Mouse (Mus musculus): ENCODE results near the gene Clic4. TPM values are rescaled to one million over a fixed set of nuclear protein-coding genes. Genes with fewer than 3 reads are reported as not detected.

The Clic4 gene
- polyA plus RNA-seq, 1 experiment from 2014 or later, result 100 TPM

GRCm38 (mm10) chr4:135260434-135260833 lies 12.2 kb downstream of the Clic4 start:
- Histone ChIP-seq H3K27ac (replicated peaks; ENCODE audit: low read depth, low read length) (no peak overlapping the region), H3K27me3 (replicated peaks; ENCODE audit: control insufficient read depth, insufficient read depth, low read length) (no peaks in the 10 kb centered on the region), H3K4me1 (ENCODE audit: control insufficient read depth, insufficient read depth, low read length) (0 out of 2 replicates have a peak, but pooled peaks cover 2% of the 10 kb centered on the region), H3K4me3 (ENCODE audit: low read depth, low read length) (no peak overlapping the region), H3K36me3 (ENCODE audit: control insufficient read depth, insufficient read depth, low read length) (peaks cover 18% of the 10 kb centered on the region), H3K9me3 (ENCODE audit: control insufficient read depth, low read length) (no peaks in the 10 kb centered on the region), H3K4me2 (ENCODE audit: low read depth, low read length) (no peak overlapping the region), H3K9ac (ENCODE audit: low read depth, low read length) (no peak overlapping the region)
- WGBS, result 72% methylated on average over 4 of the region's 4 CpGs
- ATAC-seq (ENCODE audit: low read depth) (no peak), DNase-seq (ENCODE audit: low spot score) (no peak)

GRCm38 (mm10) chr4:135258521-135258920 lies 14.1 kb downstream of the Clic4 start:
- DNase-seq (ENCODE audit: low spot score) (peak; percentile 50), ATAC-seq (ENCODE audit: low read depth) (no peak)
- no peaks in the 10 kb centered on the region for H3K9me3 ChIP-seq (ENCODE audit: control insufficient read depth, low read length)
- 0 out of 2 replicates have a peak overlapping the region, but pooled peaks have one; percentile 21 for H3K4me2 ChIP-seq (ENCODE audit: low read depth, low read length)
- peaks cover 18% of the 10 kb centered on the region for H3K36me3 ChIP-seq (ENCODE audit: control insufficient read depth, insufficient read depth, low read length)
- peak overlapping the region; percentile 2; the same call in 1 of the 2 replicates for H3K9ac ChIP-seq (ENCODE audit: low read depth, low read length)
- 34% methylated on average over 7 of the region's 7 CpGs for WGBS
- H3K27ac ChIP-seq (replicated peaks; ENCODE audit: low read depth, low read length), result peak overlapping the region; percentile 70
- H3K4me1 ChIP-seq (ENCODE audit: control insufficient read depth, insufficient read depth, low read length), result peaks cover 18% of the 10 kb centered on the region; the same call in 1 of the 2 replicates
- H3K4me3 ChIP-seq (ENCODE audit: low read depth, low read length), result no peak overlapping the region
- no peaks in the 10 kb centered on the region for H3K27me3 ChIP-seq (replicated peaks; ENCODE audit: control insufficient read depth, insufficient read depth, low read length)

- Histone ChIP-seq H3K36me3 (ENCODE audit: control insufficient read depth, insufficient read depth, low read length) (peaks cover 18% of the 10 kb centered on the region), H3K4me3 (ENCODE audit: low read depth, low read length) (no peak overlapping the region), H3K27ac (replicated peaks; ENCODE audit: low read depth, low read length) (peak overlapping the region; percentile 70), H3K4me2 (ENCODE audit: low read depth, low read length) (0 out of 2 replicates have a peak overlapping the region, but pooled peaks have one; percentile 21), H3K4me1 (ENCODE audit: control insufficient read depth, insufficient read depth, low read length) (peaks cover 18% of the 10 kb centered on the region; the same call in 1 of the 2 replicates), H3K27me3 (replicated peaks; ENCODE audit: control insufficient read depth, insufficient read depth, low read length) (no peaks in the 10 kb centered on the region), H3K9ac (ENCODE audit: low read depth, low read length) (peak overlapping the region; percentile 2), H3K9me3 (ENCODE audit: control insufficient read depth, low read length) (no peaks in the 10 kb centered on the region)
- no peak for ATAC-seq (ENCODE audit: low read depth)
- no peak for DNase-seq (ENCODE audit: low spot score)
- WGBS, result 61% methylated on average over 9 of the region's 9 CpGs
Measured at GRCm38 (mm10) chr4:135257881-135258476, 14.6 kb downstream of the Clic4 start.

- Histone ChIP-seq H3K36me3 (ENCODE audit: control insufficient read depth, insufficient read depth, low read length) (peaks cover 9% of the 10 kb centered on the region), H3K4me3 (ENCODE audit: low read depth, low read length) (no peak overlapping the region), H3K27me3 (replicated peaks; ENCODE audit: control insufficient read depth, insufficient read depth, low read length) (no peaks in the 10 kb centered on the region), H3K9ac (ENCODE audit: low read depth, low read length) (no peak overlapping the region), H3K27ac (replicated peaks; ENCODE audit: low read depth, low read length) (no peak overlapping the region), H3K4me1 (ENCODE audit: control insufficient read depth, insufficient read depth, low read length) (peaks cover 20% of the 10 kb centered on the region), H3K9me3 (ENCODE audit: control insufficient read depth, low read length) (no peaks in the 10 kb centered on the region), H3K4me2 (ENCODE audit: low read depth, low read length) (no peak overlapping the region)
- DNase-seq (ENCODE audit: low spot score) (no peak), ATAC-seq (ENCODE audit: low read depth) (no peak)
- WGBS, result 92% methylated on average over 11 of the region's 11 CpGs
Measured at GRCm38 (mm10) chr4:135256536-135257450, 15.8 kb downstream of the Clic4 start.

- DNase-seq (ENCODE audit: low spot score) (peak; percentile 53), ATAC-seq (ENCODE audit: low read depth) (no peak)
- H3K4me2 ChIP-seq (ENCODE audit: low read depth, low read length), result no peak overlapping the region
- WGBS, result 55% methylated on average over 3 of the region's 3 CpGs
- peaks cover 20% of the 10 kb centered on the region for H3K4me1 ChIP-seq (ENCODE audit: control insufficient read depth, insufficient read depth, low read length)
- no peak overlapping the region for H3K4me3 ChIP-seq (ENCODE audit: low read depth, low read length)
- H3K36me3 ChIP-seq (ENCODE audit: control insufficient read depth, insufficient read depth, low read length), result no peaks in the 10 kb centered on the region
- no peaks in the 10 kb centered on the region for H3K9me3 ChIP-seq (ENCODE audit: control insufficient read depth, low read length)
- no peaks in the 10 kb centered on the region for H3K27me3 ChIP-seq (replicated peaks; ENCODE audit: control insufficient read depth, insufficient read depth, low read length)
- peak overlapping the region; percentile 73 for H3K27ac ChIP-seq (replicated peaks; ENCODE audit: low read depth, low read length)
- no peak overlapping the region for H3K9ac ChIP-seq (ENCODE audit: low read depth, low read length)
Measured at GRCm38 (mm10) chr4:135254770-135255169, 17.8 kb downstream of the Clic4 start.

- ATAC-seq (ENCODE audit: low read depth) (no peak), DNase-seq (ENCODE audit: low spot score) (peak; percentile 32)
- Histone ChIP-seq H3K4me2 (ENCODE audit: low read depth, low read length) (no peak overlapping the region), H3K27me3 (replicated peaks; ENCODE audit: control insufficient read depth, insufficient read depth, low read length) (no peaks in the 10 kb centered on the region), H3K36me3 (ENCODE audit: control insufficient read depth, insufficient read depth, low read length) (no peaks in the 10 kb centered on the region), H3K4me3 (ENCODE audit: low read depth, low read length) (no peak overlapping the region), H3K9me3 (ENCODE audit: control insufficient read depth, low read length) (no peaks in the 10 kb centered on the region), H3K27ac (replicated peaks; ENCODE audit: low read depth, low read length) (peak overlapping the region; percentile 73), H3K9ac (ENCODE audit: low read depth, low read length) (no peak overlapping the region), H3K4me1 (ENCODE audit: control insufficient read depth, insufficient read depth, low read length) (peaks cover 20% of the 10 kb centered on the region)
- WGBS, result 72% methylated on average over 4 of the region's 4 CpGs
Measured at GRCm38 (mm10) chr4:135254321-135254720, 18.3 kb downstream of the Clic4 start.

- 90% methylated on average over 12 of the region's 12 CpGs for WGBS
- DNase-seq (ENCODE audit: low spot score), result no peak
- H3K36me3 ChIP-seq (ENCODE audit: control insufficient read depth, insufficient read depth, low read length), result no peaks in the 10 kb centered on the region
- H3K9me3 ChIP-seq (ENCODE audit: control insufficient read depth, low read length), result 0 out of 2 replicates have a peak, but pooled peaks cover 4% of the 10 kb centered on the region
- H3K27me3 ChIP-seq (replicated peaks; ENCODE audit: control insufficient read depth, insufficient read depth, low read length), result no peaks in the 10 kb centered on the region
- no peak overlapping the region for H3K4me3 ChIP-seq (ENCODE audit: low read depth, low read length)
- H3K9ac ChIP-seq (ENCODE audit: low read depth, low read length), result no peak overlapping the region
- no peak for ATAC-seq (ENCODE audit: low read depth)
- no peak overlapping the region for H3K4me2 ChIP-seq (ENCODE audit: low read depth, low read length)
- H3K4me1 ChIP-seq (ENCODE audit: control insufficient read depth, insufficient read depth, low read length), result peaks cover 20% of the 10 kb centered on the region
- peak overlapping the region; percentile 73; the same call in 1 of the 2 replicates for H3K27ac ChIP-seq (replicated peaks; ENCODE audit: low read depth, low read length)
Measured at GRCm38 (mm10) chr4:135253239-135254039, 19.2 kb downstream of the Clic4 start.

GRCm38 (mm10) chr4:135251801-135252200 lies 20.8 kb downstream of the Clic4 start:
- 0 out of 2 replicates have a peak, but pooled peaks cover 4% of the 10 kb centered on the region for H3K9me3 ChIP-seq (ENCODE audit: control insufficient read depth, low read length)
- no peaks in the 10 kb centered on the region for H3K36me3 ChIP-seq (ENCODE audit: control insufficient read depth, insufficient read depth, low read length)
- DNase-seq (ENCODE audit: low spot score) (no peak), ATAC-seq (ENCODE audit: low read depth) (no peak)
- WGBS, result 35% methylated on average over 2 of the region's 2 CpGs
- no peaks in the 10 kb centered on the region for H3K27me3 ChIP-seq (replicated peaks; ENCODE audit: control insufficient read depth, insufficient read depth, low read length)
- H3K27ac ChIP-seq (replicated peaks; ENCODE audit: low read depth, low read length), result no peak overlapping the region
- H3K4me1 ChIP-seq (ENCODE audit: control insufficient read depth, insufficient read depth, low read length), result peaks cover 31% of the 10 kb centered on the region
- no peak overlapping the region for H3K4me2 ChIP-seq (ENCODE audit: low read depth, low read length)
- no peak overlapping the region for H3K9ac ChIP-seq (ENCODE audit: low read depth, low read length)
- H3K4me3 ChIP-seq (ENCODE audit: low read depth, low read length), result no peak overlapping the region
